Mouse (Mus musculus) right cerebral cortex, postnatal 14 days (tissue): Measurements from ENCODE around the gene Ttc39a.

Source experiments
- DNase-seq: peaks from one replicate; pipeline ENCODE4 v3.0.0; 2022

Ttc39a gene

DNA sequence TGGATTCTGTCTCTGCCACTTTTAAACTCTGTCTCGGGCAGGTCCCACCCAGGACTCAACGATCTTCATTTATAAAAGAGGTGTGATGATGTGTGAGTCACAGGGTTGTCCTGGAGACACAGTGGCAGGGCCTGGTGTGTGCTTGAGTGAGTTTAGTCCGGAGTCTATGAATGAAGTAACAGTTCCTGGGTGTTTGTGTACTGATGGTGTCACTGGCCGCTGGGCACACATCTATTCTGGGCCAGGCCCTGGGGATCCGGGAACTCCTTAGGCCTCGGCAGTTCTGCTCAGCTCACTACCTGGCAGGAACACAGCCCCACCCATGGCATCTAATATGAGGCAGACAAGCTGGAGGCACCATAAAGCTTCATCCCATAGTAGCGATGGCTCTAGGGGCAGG is 15.2 kb downstream of the Ttc39a start:
- no peak for DNase-seq

- DNase-seq: no peak
These were observed 16.0 kb downstream of the Ttc39a start for GRCm38 (mm10) chr4:109422436-109422835.

- DNase-seq: no peak
These were observed 17.0 kb downstream of the Ttc39a start for GRCm38 (mm10) chr4:109423438-109423837.

GRCm38 (mm10) chr4:109427058-109427457 is 20.6 kb downstream of the Ttc39a start:
- no peak for DNase-seq

- DNase-seq: no peak
These were observed 23.8 kb downstream of the Ttc39a start for GRCm38 (mm10) chr4:109430250-109430649.

DNA sequence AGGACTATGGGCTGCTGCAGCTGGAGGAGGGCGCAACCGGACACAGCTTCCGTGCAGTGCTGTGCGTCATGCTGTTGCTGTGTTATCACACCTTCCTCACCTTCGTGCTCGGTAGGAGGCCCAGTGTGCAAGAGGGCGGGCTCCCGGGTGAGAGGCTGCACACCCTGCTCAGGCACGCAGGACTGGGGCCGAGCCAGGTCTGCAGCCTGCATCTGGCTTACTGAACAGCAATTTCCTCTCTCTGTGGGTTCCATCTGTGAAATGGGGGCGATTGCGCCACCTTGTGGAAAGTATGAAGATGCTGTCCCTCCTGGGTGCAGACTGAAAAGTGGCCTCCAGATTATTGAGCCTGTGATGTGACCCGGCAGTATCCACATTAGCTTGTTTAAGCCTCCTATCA is 24.4 kb downstream of the Ttc39a start:
- peak; percentile 36 for DNase-seq

GRCm38 (mm10) chr4:109432668-109433375 is 26.4 kb downstream of the Ttc39a start:
- DNase-seq: no peak

DNA sequence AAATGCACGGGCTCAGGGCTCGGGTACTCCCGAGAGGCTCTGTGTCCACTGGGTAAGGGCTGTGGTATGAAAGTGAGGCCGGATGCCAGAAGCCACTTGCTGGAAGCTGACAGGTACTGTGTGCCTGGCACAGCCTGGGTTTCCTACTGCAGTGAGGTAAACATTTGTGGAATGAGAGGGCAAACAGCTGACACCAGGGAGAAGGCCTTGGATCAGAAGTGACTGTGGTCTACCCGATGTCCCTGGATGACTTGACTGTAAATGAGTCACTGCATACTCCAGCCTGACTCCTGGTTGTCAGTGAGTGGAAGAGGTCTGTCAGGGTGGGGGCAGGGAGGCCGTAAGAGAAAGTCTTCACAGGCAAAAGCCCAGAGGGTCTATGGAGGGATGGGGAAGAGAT is 27.2 kb downstream of the Ttc39a start:
- no peak for DNase-seq

- no peak for DNase-seq
These were observed 27.8 kb downstream of the Ttc39a start for GRCm38 (mm10) chr4:109434256-109434655.

GRCm38 (mm10) chr4:109437913-109438878 is 31.8 kb downstream of the Ttc39a start:
- peak; percentile 60 for DNase-seq

DNA sequence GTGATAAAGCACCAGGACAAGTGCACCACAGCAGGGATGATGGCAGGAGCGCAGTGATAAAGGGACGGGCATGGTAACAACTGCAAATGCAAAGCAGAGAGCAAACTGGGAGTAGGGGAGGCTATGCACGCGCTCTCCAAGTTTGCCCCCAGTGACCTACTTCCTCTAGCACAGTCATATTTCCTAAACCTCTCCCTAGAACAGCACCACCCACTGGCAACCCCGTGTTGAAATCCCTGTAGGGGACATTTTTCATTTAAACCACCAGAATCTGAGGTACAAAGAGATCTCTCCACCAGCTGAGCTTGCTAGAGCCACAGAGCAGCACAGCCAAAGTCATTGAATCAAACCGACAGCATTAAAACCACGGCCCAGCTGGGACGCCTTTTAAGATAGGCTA is 32.7 kb downstream of the Ttc39a start:
- no peak for DNase-seq

GRCm38 (mm10) chr4:109439825-109440248 is 33.4 kb downstream of the Ttc39a start:
- DNase-seq: no peak

DNA sequence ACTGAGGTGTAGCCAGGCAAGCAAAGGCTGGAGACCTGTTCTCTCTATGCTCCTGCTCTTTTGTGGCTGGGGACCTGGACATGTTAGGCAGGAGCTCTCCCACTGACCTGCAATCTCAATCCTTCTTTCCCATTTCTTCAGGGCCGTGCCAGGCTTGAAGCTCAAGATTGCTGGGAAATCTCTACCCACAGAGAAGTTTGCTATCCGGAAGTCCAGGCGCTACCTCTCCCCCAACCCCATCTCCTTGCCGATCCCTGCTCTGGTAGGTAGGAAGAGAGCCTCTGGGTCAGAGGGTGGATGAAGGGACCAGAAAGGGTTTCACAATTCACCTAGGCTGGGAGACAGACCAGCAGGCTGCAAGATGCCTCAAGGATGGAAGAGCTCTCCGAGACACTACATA is 34.0 kb downstream of the Ttc39a start:
- no peak for DNase-seq

DNA sequence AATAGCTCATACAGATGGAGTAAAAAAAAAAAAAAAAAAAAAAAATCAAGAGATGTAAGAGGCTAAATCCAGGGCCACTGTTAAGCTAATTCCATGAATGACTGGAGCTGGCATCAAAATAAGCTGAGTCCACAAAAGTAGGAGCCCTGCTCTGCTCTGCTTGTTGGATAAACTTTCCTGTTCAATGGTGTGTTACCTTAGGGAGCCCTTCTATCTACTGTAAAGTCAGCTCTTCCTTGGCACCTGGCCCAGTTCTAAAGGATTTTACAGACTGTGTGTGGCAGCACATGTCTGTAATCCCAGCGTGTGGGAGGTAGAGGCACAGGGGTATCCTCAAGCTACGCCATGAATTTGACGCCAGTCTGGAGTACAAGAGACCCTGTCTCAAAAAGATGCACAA is 34.6 kb downstream of the Ttc39a start:
- no peak for DNase-seq

- DNase-seq: no peak
These were observed 35.7 kb downstream of the Ttc39a start for GRCm38 (mm10) chr4:109442126-109442525.

GRCm38 (mm10) chr4:109442649-109443048 is 36.2 kb downstream of the Ttc39a start:
- DNase-seq: no peak

DNA sequence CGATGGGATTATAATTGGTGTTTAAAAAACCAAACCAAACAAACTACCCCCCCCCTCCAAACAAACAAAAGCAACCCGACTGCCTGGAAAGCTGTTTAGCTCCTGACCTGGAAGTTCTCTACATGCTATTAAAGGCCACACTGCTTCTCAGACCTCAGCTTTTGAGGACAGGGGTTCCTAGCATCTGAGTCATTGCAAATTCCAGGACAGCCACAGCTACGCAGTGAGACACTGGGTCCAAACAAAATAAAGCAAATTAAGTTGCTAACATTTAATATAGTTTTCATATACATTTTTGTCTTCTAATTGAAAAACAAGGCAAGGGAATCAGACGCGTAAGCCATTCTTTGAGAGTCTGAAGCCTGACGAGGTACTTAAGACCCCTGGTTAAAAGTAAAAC is 38.0 kb downstream of the Ttc39a start:
- no peak for DNase-seq

DNA sequence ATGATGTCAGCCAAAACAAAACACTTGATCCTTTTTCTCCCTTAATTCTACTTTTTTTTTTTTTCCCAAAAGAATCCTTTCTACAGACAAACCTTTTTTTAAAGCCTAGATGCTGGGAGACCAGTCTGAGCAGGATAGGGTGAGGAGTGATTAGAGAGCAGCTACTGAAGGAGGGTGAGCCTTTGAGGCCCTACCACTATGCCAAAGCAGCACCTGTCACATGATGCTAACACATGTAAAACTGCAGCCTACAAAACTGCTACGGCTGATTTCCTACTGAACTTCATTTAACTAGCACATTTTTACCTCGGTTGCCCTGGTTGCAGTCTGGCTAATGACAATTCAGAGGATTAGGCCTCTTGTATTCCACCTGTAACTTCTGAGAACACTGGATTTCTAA is 38.5 kb downstream of the Ttc39a start:
- no peak for DNase-seq

GRCm38 (mm10) chr4:109445397-109445796 is 39.0 kb downstream of the Ttc39a start:
- DNase-seq: no peak

- no peak for DNase-seq
These were observed 39.5 kb downstream of the Ttc39a start for GRCm38 (mm10) chr4:109445956-109446355.

- DNase-seq: no peak
These were observed 42.1 kb downstream of the Ttc39a start for GRCm38 (mm10) chr4:109448531-109448930.

GRCm38 (mm10) chr4:109456821-109457220 is 50.4 kb downstream of the Ttc39a start:
- no peak for DNase-seq

GRCm38 (mm10) chr4:109460421-109461179 is 54.2 kb downstream of the Ttc39a start:
- no peak for DNase-seq
